Mouse (Mus musculus): ENCODE results near the gene Cars2. TPM values are rescaled to one million over a fixed set of nuclear protein-coding genes. Genes with fewer than 3 reads are reported as not detected.
"Not testable (repeated sequence)": the region's sequence is repeated elsewhere in the genome, so short reads cannot be mapped to it uniquely, and the experiment has no call there.

Cars2 gene
- polyA plus RNA-seq, 1 experiment: 84.8 TPM

- Histone ChIP-seq H3K4me1 (replicated peaks; ENCODE audit: control insufficient read depth, insufficient read depth, low read length) (peaks cover 3% of the 10 kb centered on the region; the same call in 1 of the 2 replicates), H3K36me3 (ENCODE audit: control insufficient read depth, insufficient read depth, low read length) (peaks cover 6% of the 10 kb centered on the region), H3K4me3 (ENCODE audit: control insufficient read depth, insufficient read depth, low read length) (peak overlapping the region; percentile 99), H3K27me3 (ENCODE audit: control insufficient read depth, insufficient read depth, low read length) (no peaks in the 10 kb centered on the region), H3K27ac (ENCODE audit: control insufficient read depth, insufficient read depth, low read length) (peak overlapping the region; percentile 85)
- under 1% methylated on average over 85 of the region's 85 CpGs for WGBS
- DNase-seq: peak; percentile 55
- TF ChIP-seq CTCF (IDR thresholded peaks at IDR 0.05; ENCODE audit: borderline replicate concordance, control insufficient read depth, extremely low read depth, insufficient read depth, low read length, poor library complexity): no peak
- TF ChIP-seq POLR2A (IDR thresholded peaks at IDR 0.05; ENCODE audit: control insufficient read depth, extremely low read depth, insufficient read depth, low read length, poor library complexity): no peak
Observed at GRCm38 (mm10) chr8:11556691-11557423, 6.3 kb upstream of the Cars2 start.

- Histone ChIP-seq H3K36me3 (ENCODE audit: control insufficient read depth, insufficient read depth, low read length) (no peaks in the 10 kb centered on the region), H3K4me3 (ENCODE audit: control insufficient read depth, insufficient read depth, low read length) (peak overlapping the region; percentile 99), H3K27ac (ENCODE audit: control insufficient read depth, insufficient read depth, low read length) (peak overlapping the region; percentile 85), H3K27me3 (ENCODE audit: control insufficient read depth, insufficient read depth, low read length) (no peaks in the 10 kb centered on the region), H3K4me1 (replicated peaks; ENCODE audit: control insufficient read depth, insufficient read depth, low read length) (peaks cover 3% of the 10 kb centered on the region; the same call in 1 of the 2 replicates)
- peak; percentile 98 for DNase-seq
- TF ChIP-seq CTCF (IDR thresholded peaks at IDR 0.05; ENCODE audit: borderline replicate concordance, control insufficient read depth, extremely low read depth, insufficient read depth, low read length, poor library complexity) (no peak), POLR2A (IDR thresholded peaks at IDR 0.05; ENCODE audit: control insufficient read depth, extremely low read depth, insufficient read depth, low read length, poor library complexity) (peak; percentile 100)
- under 1% methylated on average over 102 of the region's 103 CpGs for WGBS
Observed at GRCm38 (mm10) chr8:11555720-11556591, 5.4 kb upstream of the Cars2 start.

GRCm38 (mm10) chr8:11554799-11555719, 4.5 kb upstream of the Cars2 start, which contains the start of gene Ing1:
Ing1 (plus strand) TSS chr8:11555571.
- no peaks in the 10 kb centered on the region for H3K36me3 ChIP-seq (ENCODE audit: control insufficient read depth, insufficient read depth, low read length)
- peak within 1 kb of the TSS; percentile 99 for H3K4me3 ChIP-seq (ENCODE audit: control insufficient read depth, insufficient read depth, low read length)
- under 1% methylated on average over 52 of the region's 52 CpGs for WGBS
- H3K27ac ChIP-seq (ENCODE audit: control insufficient read depth, insufficient read depth, low read length): peak within 1 kb of the TSS; percentile 95
- H3K27me3 ChIP-seq (ENCODE audit: control insufficient read depth, insufficient read depth, low read length): no peaks in the 10 kb centered on the region
- peaks cover 2% of the 10 kb centered on the region; the same call in 1 of the 2 replicates for H3K4me1 ChIP-seq (replicated peaks; ENCODE audit: control insufficient read depth, insufficient read depth, low read length)
- DNase-seq: peak; percentile 98
- TF ChIP-seq POLR2A (IDR thresholded peaks at IDR 0.05; ENCODE audit: control insufficient read depth, extremely low read depth, insufficient read depth, low read length, poor library complexity) (peak; percentile 92), CTCF (IDR thresholded peaks at IDR 0.05; ENCODE audit: borderline replicate concordance, control insufficient read depth, extremely low read depth, insufficient read depth, low read length, poor library complexity) (no peak)

- H3K4me1 ChIP-seq (replicated peaks; ENCODE audit: control insufficient read depth, insufficient read depth, low read length): peaks cover 6% of the 10 kb centered on the region; the same call in 1 of the 2 replicates
- H3K4me3 ChIP-seq (ENCODE audit: control insufficient read depth, insufficient read depth, low read length): no peak overlapping the region
- H3K27me3 ChIP-seq (ENCODE audit: control insufficient read depth, insufficient read depth, low read length): no peaks in the 10 kb centered on the region
- DNase-seq: no peak
- no peak for TF ChIP-seq CTCF (IDR thresholded peaks at IDR 0.05; ENCODE audit: borderline replicate concordance, control insufficient read depth, extremely low read depth, insufficient read depth, low read length, poor library complexity)
- no peak for TF ChIP-seq POLR2A (IDR thresholded peaks at IDR 0.05; ENCODE audit: control insufficient read depth, extremely low read depth, insufficient read depth, low read length, poor library complexity)
- no peaks in the 10 kb centered on the region for H3K36me3 ChIP-seq (ENCODE audit: control insufficient read depth, insufficient read depth, low read length)
- WGBS: 96% methylated on average over 10 of the region's 10 CpGs
- no peak overlapping the region for H3K27ac ChIP-seq (ENCODE audit: control insufficient read depth, insufficient read depth, low read length)
Observed at GRCm38 (mm10) chr8:11552390-11552789, 1.8 kb upstream of the Cars2 start.

- not testable (repeated sequence) for DNase-seq; H3K27me3 ChIP-seq (ENCODE audit: control insufficient read depth, insufficient read depth, low read length); H3K4me3 ChIP-seq (ENCODE audit: control insufficient read depth, insufficient read depth, low read length); H3K27ac ChIP-seq (ENCODE audit: control insufficient read depth, insufficient read depth, low read length); H3K4me1 ChIP-seq (replicated peaks; ENCODE audit: control insufficient read depth, insufficient read depth, low read length); H3K36me3 ChIP-seq (ENCODE audit: control insufficient read depth, insufficient read depth, low read length)
- 69% methylated on average over 4 of the region's 4 CpGs for WGBS
Observed at GRCm38 (mm10) chr8:11551497-11551896, 914 bp upstream of the Cars2 start.

GRCm38 (mm10) chr8:11549706-11550105, 877 bp downstream of the Cars2 start:
- no peak overlapping the region; the same call in 1 of the 2 replicates for H3K27ac ChIP-seq (ENCODE audit: control insufficient read depth, insufficient read depth, low read length)
- TF ChIP-seq POLR2A (IDR thresholded peaks at IDR 0.05; ENCODE audit: control insufficient read depth, extremely low read depth, insufficient read depth, low read length, poor library complexity): no peak
- no peak for TF ChIP-seq CTCF (IDR thresholded peaks at IDR 0.05; ENCODE audit: borderline replicate concordance, control insufficient read depth, extremely low read depth, insufficient read depth, low read length, poor library complexity)
- no peaks in the 10 kb centered on the region for H3K27me3 ChIP-seq (ENCODE audit: control insufficient read depth, insufficient read depth, low read length)
- no peak overlapping the region for H3K4me3 ChIP-seq (ENCODE audit: control insufficient read depth, insufficient read depth, low read length)
- H3K36me3 ChIP-seq (ENCODE audit: control insufficient read depth, insufficient read depth, low read length): no peaks in the 10 kb centered on the region
- peaks cover 6% of the 10 kb centered on the region; the same call in 1 of the 2 replicates for H3K4me1 ChIP-seq (replicated peaks; ENCODE audit: control insufficient read depth, insufficient read depth, low read length)
- peak; percentile 46 for DNase-seq
- 24% methylated on average over 7 of the region's 7 CpGs for WGBS

Data from thymus, adult 2 months (tissue).